Mouse (Mus musculus) liver, postnatal 0 days (tissue): ENCODE data around the gene 1700025C18Rik. TPM values are rescaled to one million over a fixed set of nuclear protein-coding genes. Genes with fewer than 3 reads are reported as not detected.

Experiments
- ATAC-seq: fragments of 200-750 bp; cut with Nextera tagmentation; 2 replicates; pipeline ENCODE4 v1.8.0; 2017; ENCODE audit warnings: mild to moderate bottlenecking, moderate library complexity
- DNase-seq: peaks from one replicate; pipeline ENCODE4 v3.0.0-alpha.2; 2016
- H3K27ac ChIP-seq: fragments of 300-500 bp; sonication (generic); 2 replicates; pipeline ENCODE4 v1.5.1; 2014; ENCODE audit warnings: antibody characterized with exemption, moderate library complexity, mild to moderate bottlenecking, low read depth
- H3K27me3 ChIP-seq: fragments of 300-500 bp; sonication (generic); 2 replicates; pipeline ENCODE4 v1.6.1; 2014; ENCODE audit warnings: low read length, control low read depth, mixed read lengths; ENCODE audit not compliant: insufficient read depth
- H3K36me3 ChIP-seq: fragments of 300-500 bp; sonication (generic); replicated peaks from 2 replicates; pipeline ENCODE4 v1.6.1; 2014; ENCODE audit warnings: mild to moderate bottlenecking, control low read depth, low read length, moderate library complexity, mixed read lengths; ENCODE audit not compliant: insufficient read depth
- H3K4me1 ChIP-seq: fragments of 300-500 bp; sonication (generic); 2 replicates; pipeline ENCODE4 v1.6.1; 2014; ENCODE audit warnings: antibody characterized with exemption, mild to moderate bottlenecking, control low read depth; ENCODE audit not compliant: insufficient read depth
- H3K4me2 ChIP-seq: fragments of 300-500 bp; sonication (generic); 2 replicates; pipeline ENCODE4 v1.6.1; 2014; ENCODE audit warnings: low read depth, mild to moderate bottlenecking, low read length, moderate library complexity, mixed read lengths
- H3K4me3 ChIP-seq: fragments of 300-500 bp; sonication (generic); 2 replicates; pipeline ENCODE4 v1.5.1; 2014; ENCODE audit warnings: low read depth, low read length
- H3K9ac ChIP-seq: fragments of 300-500 bp; sonication (generic); replicated peaks from 2 replicates; pipeline ENCODE4 v1.6.1; 2014; ENCODE audit warnings: mild to moderate bottlenecking, moderate library complexity
- H3K9me3 ChIP-seq: fragments of 300-500 bp; sonication (generic); 2 replicates; pipeline ENCODE4 v1.6.1; 2016; ENCODE audit warnings: mild to moderate bottlenecking, control low read depth, low read length, mixed read lengths
- CTCF ChIP-seq: sonication (generic); IDR thresholded peaks from 2 replicates; pipeline ENCODE4 v1.5.1; 2016; ENCODE audit warnings: antibody characterized with exemption, low read depth
- EP300 ChIP-seq: IDR thresholded peaks from 2 replicates; pipeline ENCODE4 v1.6.1; 2016; ENCODE audit warnings: antibody characterized with exemption, low read depth, mild to moderate bottlenecking
- WGBS: fragments of 180-500 bp; shearing (Covaris S2); extraction: QIAGEN DNeasy Blood & Tissue Kit; methylation state at CpG from one replicate; pipeline ENCODE4 v1.1.7; 2014; ENCODE audit not compliant: insufficient replicate concordance; 5-methylcytosine and 5-hydroxymethylcytosine counted together
- polyA plus RNA-seq: library from polyadenylated mRNA; unstranded; fragments of >200 nt; fragmentation: Nextera tagmentation; extraction: Ambion mirVana; gene quantifications from 2 replicates; pipeline ENCODE4 v1.2.1, GENCODE M21; 2015

The 1700025C18Rik gene
- polyA plus RNA-seq, result not detected in 2 replicates

- Histone ChIP-seq H3K4me2 (no peak within 1 kb of the TSS), H3K36me3 (no peaks in the 10 kb centered on the region), H3K4me3 (no peak within 1 kb of the TSS), H3K9me3 (no peaks in the 10 kb centered on the region), H3K27me3 (peaks cover 1% of the 10 kb centered on the region), H3K27ac (no peak within 1 kb of the TSS), H3K9ac (no peak within 1 kb of the TSS), H3K4me1 (no peaks in the 10 kb centered on the region)
- 53% methylated on average over 2 of the region's 2 CpGs for WGBS
- DNase-seq (no peak), ATAC-seq (no peak)
- TF ChIP-seq CTCF, result no peak
- no peak for TF ChIP-seq EP300
Measured at GRCm38 (mm10) chr2:165090650-165091049, at the start of gene 1700025C18Rik. Gene 1700025C18Rik, minus strand, starts transcription at chr2:165090750.

- Histone ChIP-seq H3K4me1 (no peaks in the 10 kb centered on the region), H3K27me3 (0 out of 2 replicates have a peak, but pooled peaks cover 22% of the 10 kb centered on the region), H3K36me3 (no peaks in the 10 kb centered on the region), H3K27ac (no peak overlapping the region), H3K4me3 (no peak overlapping the region), H3K4me2 (no peak overlapping the region), H3K9ac (no peak overlapping the region), H3K9me3 (no peaks in the 10 kb centered on the region)
- ATAC-seq (no peak), DNase-seq (no peak)
- TF ChIP-seq CTCF (no peak), EP300 (no peak)
- 13% methylated on average over 16 of the region's 16 CpGs for WGBS
Measured at GRCm38 (mm10) chr2:165136049-165136448, 45.5 kb upstream of the 1700025C18Rik start.

GRCm38 (mm10) chr2:165133566-165133965 lies 43.0 kb upstream of the 1700025C18Rik start:
- TF ChIP-seq CTCF, result no peak
- TF ChIP-seq EP300, result no peak
- Histone ChIP-seq H3K27me3 (0 out of 2 replicates have a peak, but pooled peaks cover 22% of the 10 kb centered on the region), H3K9ac (no peak overlapping the region), H3K4me1 (no peaks in the 10 kb centered on the region), H3K4me3 (no peak overlapping the region), H3K27ac (no peak overlapping the region), H3K36me3 (no peaks in the 10 kb centered on the region), H3K9me3 (no peaks in the 10 kb centered on the region), H3K4me2 (no peak overlapping the region)
- DNase-seq (no peak), ATAC-seq (no peak)
- 0% methylated on average over 15 of the region's 15 CpGs for WGBS

- Histone ChIP-seq H3K27me3 (0 out of 2 replicates have a peak, but pooled peaks cover 18% of the 10 kb centered on the region), H3K4me3 (no peak overlapping the region), H3K4me2 (no peak overlapping the region), H3K9me3 (no peaks in the 10 kb centered on the region), H3K4me1 (no peaks in the 10 kb centered on the region), H3K9ac (no peak overlapping the region), H3K36me3 (no peaks in the 10 kb centered on the region), H3K27ac (no peak overlapping the region)
- WGBS, result 43% methylated on average over 12 of the region's 12 CpGs
- TF ChIP-seq CTCF (no peak), EP300 (no peak)
- no peak for DNase-seq
- no peak for ATAC-seq
Measured at GRCm38 (mm10) chr2:165131428-165131827, 40.9 kb upstream of the 1700025C18Rik start.

GRCm38 (mm10) chr2:165129189-165129588 lies 38.6 kb upstream of the 1700025C18Rik start:
- ATAC-seq (no peak), DNase-seq (no peak)
- no peak overlapping the region for H3K4me3 ChIP-seq
- H3K27ac ChIP-seq, result no peak overlapping the region
- no peak overlapping the region for H3K4me2 ChIP-seq
- no peak overlapping the region for H3K9ac ChIP-seq
- TF ChIP-seq EP300 (no peak), CTCF (no peak)
- H3K4me1 ChIP-seq, result no peaks in the 10 kb centered on the region
- 51% methylated on average over 4 of the region's 4 CpGs for WGBS
- no peaks in the 10 kb centered on the region for H3K9me3 ChIP-seq
- H3K27me3 ChIP-seq, result peaks cover 6% of the 10 kb centered on the region; the same call in 1 of the 2 replicates
- H3K36me3 ChIP-seq, result no peaks in the 10 kb centered on the region

- WGBS, result 44% methylated on average over 10 of the region's 10 CpGs
- Histone ChIP-seq H3K27me3 (peaks cover 2% of the 10 kb centered on the region; the same call in 1 of the 2 replicates), H3K9me3 (no peaks in the 10 kb centered on the region), H3K4me2 (no peak overlapping the region), H3K36me3 (no peaks in the 10 kb centered on the region), H3K4me3 (no peak overlapping the region), H3K4me1 (no peaks in the 10 kb centered on the region), H3K27ac (no peak overlapping the region), H3K9ac (no peak overlapping the region)
- ATAC-seq, result no peak
- no peak for DNase-seq
- TF ChIP-seq CTCF (no peak), EP300 (no peak)
Measured at GRCm38 (mm10) chr2:165126896-165127562, 36.5 kb upstream of the 1700025C18Rik start.
